Mouse (Mus musculus): ENCODE measurements around the gene Htr6. TPM values are rescaled to one million over a fixed set of nuclear protein-coding genes. Genes with fewer than 3 reads are reported as not detected.

Htr6 gene
- total RNA-seq, 2 experiments from 2014 or later = not detected

DNA sequence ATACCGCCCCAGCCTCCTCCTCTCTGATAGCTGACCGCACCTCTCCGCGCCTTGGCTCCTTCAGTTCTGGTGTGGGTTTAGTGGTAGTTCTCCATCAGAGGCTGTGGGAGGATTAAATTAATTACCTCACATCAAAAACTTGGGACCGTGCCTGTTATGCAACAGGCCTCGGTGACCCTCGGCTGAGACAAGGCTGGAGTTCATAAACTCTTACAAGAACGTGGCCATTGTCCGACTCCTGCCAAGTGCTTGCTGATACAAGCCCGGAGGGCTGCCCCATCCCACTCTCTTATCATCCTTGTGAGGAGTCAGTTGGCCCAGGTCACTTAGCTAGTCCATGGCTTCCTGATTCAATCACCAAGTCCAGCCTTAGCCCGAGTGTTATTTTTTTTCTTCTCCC is 62.1 kb downstream of the Htr6 start:
- ATAC-seq (ENCODE audit: poor library complexity, severe bottlenecking) = no peak

DNA sequence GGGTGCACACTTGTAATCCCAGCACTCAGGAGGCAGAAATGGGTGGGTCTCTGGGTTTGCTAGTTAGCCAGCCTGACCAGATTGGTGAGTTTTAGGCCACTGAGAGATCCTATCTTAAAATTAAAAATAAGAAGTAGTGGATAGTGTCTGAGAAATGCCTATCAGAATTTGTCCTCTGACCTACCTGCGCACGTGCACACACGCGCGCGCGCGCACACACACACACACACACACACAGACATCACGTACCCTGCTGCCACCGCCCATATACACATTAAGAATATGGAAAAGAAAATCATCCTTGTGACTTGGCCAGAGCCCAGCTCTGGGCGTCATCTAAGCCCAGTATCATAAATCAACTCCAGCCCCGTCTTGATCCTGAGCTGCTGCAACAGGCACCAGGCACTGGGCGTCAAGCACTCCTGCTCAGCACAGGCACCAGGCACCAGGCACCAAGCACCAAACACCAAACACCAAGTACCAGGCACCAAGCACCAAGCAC is 64.1 kb downstream of the Htr6 start:
- ATAC-seq (ENCODE audit: poor library complexity, severe bottlenecking) = no peak

Other genes with a start within 250 kb of the Htr6 start
- not detected in 2 replicates for gene Pla2g5, start 212.1 kb downstream of the Htr6 start, total RNA-seq (2015)
- not detected in 2 replicates for gene Pla2g5, start 212.1 kb downstream of the Htr6 start, total RNA-seq (2017)
- gene Gm13030, start 201.6 kb downstream of the Htr6 start, total RNA-seq (2015) = not detected in 2 replicates
- gene Gm13030, start 201.6 kb downstream of the Htr6 start, total RNA-seq (2017) = not detected in 2 replicates
- not detected in 2 replicates for gene Pla2g2e, start 197.6 kb downstream of the Htr6 start, total RNA-seq (2015)
- not detected in 2 replicates for gene Pla2g2e, start 197.6 kb downstream of the Htr6 start, total RNA-seq (2017)
- 3.3 TPM in 2 replicates for gene Otud3, start 161.6 kb downstream of the Htr6 start, total RNA-seq (2015)
- gene Otud3, start 161.6 kb downstream of the Htr6 start, total RNA-seq (2017) = 9.5 TPM in 2 replicates
- not detected in 2 replicates for gene Rnf186, start 108.5 kb downstream of the Htr6 start, total RNA-seq (2015)
- gene Rnf186, start 108.5 kb downstream of the Htr6 start, total RNA-seq (2017) = not detected in 2 replicates
- gene Tmco4, start 102.7 kb downstream of the Htr6 start, total RNA-seq (2015) = 5.2 and 7.0 TPM in 2 replicates
- gene Tmco4, start 102.7 kb downstream of the Htr6 start, total RNA-seq (2017) = 17.6 TPM in 2 replicates
- not detected in 2 replicates for gene Nbl1, start 17.4 kb upstream of the Htr6 start, total RNA-seq (2015)
- 0.15 TPM in 1 of 2 replicates, not detected in the other for gene Nbl1, start 17.4 kb upstream of the Htr6 start, total RNA-seq (2017)
- gene Minos1, start 55.5 kb upstream of the Htr6 start, total RNA-seq (2015) = 318 and 395 TPM in 2 replicates
- gene Minos1, start 55.5 kb upstream of the Htr6 start, total RNA-seq (2017) = 120 and 123 TPM in 2 replicates
- 683 and 689 TPM in 2 replicates for gene Capzb, start 117.3 kb upstream of the Htr6 start, total RNA-seq (2015)
- gene Capzb, start 117.3 kb upstream of the Htr6 start, total RNA-seq (2017) = 251 and 275 TPM in 2 replicates
- gene Pqlc2, start 235.1 kb upstream of the Htr6 start, total RNA-seq (2015) = 9.8 and 11.1 TPM in 2 replicates
- 12.8 and 16.1 TPM in 2 replicates for gene Pqlc2, start 235.1 kb upstream of the Htr6 start, total RNA-seq (2017)
- gene Akr7a5, start 235.2 kb upstream of the Htr6 start, total RNA-seq (2015) = 3.9 and 4.2 TPM in 2 replicates
- gene Akr7a5, start 235.2 kb upstream of the Htr6 start, total RNA-seq (2017) = 5.8 and 7.1 TPM in 2 replicates